In genomic region chr17:29263840-29264633, GRCm38 (mm10) we compare ENCODE assay signal across 8 mouse cellular contexts. TPM values are rescaled to one million over a fixed set of nuclear protein-coding genes. Genes with fewer than 3 reads are reported as not detected.
DNase-seq lines count a peak whose midpoint lies in the region; ATAC-seq and TF ChIP-seq lines count a peak whose summit lies in the region.

Ppil1 (minus strand) TSS chr17:29264186.

- H3K9me3 ChIP-seq in ES-E14 (ENCODE audit: control insufficient read depth, insufficient read depth, low read depth, low read length): no peaks in the 10 kb centered on the region
- H3K9me3 ChIP-seq in forebrain, embryonic 14.5 days (replicated peaks; ENCODE audit: control insufficient read depth, low read length): no peaks in the 10 kb centered on the region
- no peaks in the 10 kb centered on the region for H3K9me3 ChIP-seq in lung, embryonic 14.5 days (ENCODE audit: low read depth, low read length)

- TF ChIP-seq CTCF in lung, embryonic 14.5 days (IDR thresholded peaks at IDR 0.05; ENCODE audit: low read depth): no peak
- TF ChIP-seq CTCF in olfactory bulb, adult 2 months (IDR thresholded peaks at IDR 0.05; ENCODE audit: insufficient read depth, low read depth, low read length): no peak
- 0 out of 2 replicates have a peak, but pooled peaks have one; percentile 27 for TF ChIP-seq CTCF in thymus, adult 2 months (IDR thresholded peaks at IDR 0.05; ENCODE audit: borderline replicate concordance, control insufficient read depth, extremely low read depth, insufficient read depth, low read length, poor library complexity)

- DNase-seq in ES-E14 (ENCODE audit: low read depth, low spot score): peak; percentile 88
- peak; percentile 87 for DNase-seq in forebrain, embryonic 14.5 days (ENCODE audit: low spot score)
- DNase-seq in heart, postnatal 14 days: peak; percentile 80 to 88
- DNase-seq in layer of hippocampus, adult 18-20 months (ENCODE audit: low spot score in 2 of 2): peak; percentile 66 to 81
- peak; percentile 93 for DNase-seq in lung, embryonic 14.5 days
- peak; percentile 82 for DNase-seq in thymus, adult 2 months

- H3K36me3 ChIP-seq in ES-E14 (ENCODE audit: control insufficient read depth, insufficient read depth, low read length, poor library complexity, severe bottlenecking): peaks cover 18% of the 10 kb centered on the region
- peaks cover 18% of the 10 kb centered on the region for H3K36me3 ChIP-seq in forebrain, embryonic 14.5 days (ENCODE audit: control insufficient read depth, insufficient read depth, low read length)
- H3K36me3 ChIP-seq in lung, embryonic 14.5 days (ENCODE audit: insufficient read depth): peaks cover 28% of the 10 kb centered on the region
- peaks cover 5% of the 10 kb centered on the region; the same call in 1 of the 2 replicates for H3K36me3 ChIP-seq in thymus, adult 2 months (ENCODE audit: control insufficient read depth, insufficient read depth, low read length)

- peak within 1 kb of the TSS; percentile 92 for H3K9ac ChIP-seq in ES-E14 (ENCODE audit: insufficient read depth, low read depth, low read length, poor library complexity, severe bottlenecking)
- peak within 1 kb of the TSS; percentile 85 for H3K9ac ChIP-seq in forebrain, embryonic 14.5 days (ENCODE audit: low read length)
- H3K9ac ChIP-seq in lung, embryonic 14.5 days: peak within 1 kb of the TSS; percentile 66

- 6% methylated on average over 38 of the region's 38 CpGs for WGBS in forebrain, embryonic 14.5 days
- 7% methylated on average over 38 of the region's 38 CpGs for WGBS in lung, embryonic 14.5 days
- WGBS in olfactory bulb, adult 2 months: 7% methylated on average over 38 of the region's 38 CpGs
- 12% methylated on average over 38 of the region's 38 CpGs for WGBS in thymus, adult 2 months

- H3K4me1 ChIP-seq in ES-E14 (ENCODE audit: control insufficient read depth in 2 of 2, insufficient read depth in 2 of 2, low read length in 2 of 2, poor library complexity in 1 of 2): peaks cover 3 to 7% of the 10 kb centered on the region in 2 experiments
- peaks cover 17% of the 10 kb centered on the region for H3K4me1 ChIP-seq in forebrain, embryonic 14.5 days (ENCODE audit: control insufficient read depth, insufficient read depth, low read length)
- peaks cover 10% of the 10 kb centered on the region for H3K4me1 ChIP-seq in lung, embryonic 14.5 days (ENCODE audit: insufficient read depth)
- peaks cover 22% of the 10 kb centered on the region; the same call in 1 of the 2 replicates for H3K4me1 ChIP-seq in olfactory bulb, adult 2 months (ENCODE audit: control insufficient read depth, insufficient read depth, low read length)
- H3K4me1 ChIP-seq in thymus, adult 2 months (replicated peaks; ENCODE audit: control insufficient read depth, insufficient read depth, low read length): peaks cover 28% of the 10 kb centered on the region

- H3K27ac ChIP-seq in ES-E14 (ENCODE audit: insufficient read depth, low read depth, low read length, poor library complexity, severe bottlenecking): peak within 1 kb of the TSS; percentile 96
- H3K27ac ChIP-seq in forebrain, embryonic 14.5 days (ENCODE audit: low read depth, low read length): peak within 1 kb of the TSS; percentile 98
- peak within 1 kb of the TSS; percentile 99 for H3K27ac ChIP-seq in lung, embryonic 14.5 days (ENCODE audit: low read depth)
- peak within 1 kb of the TSS; percentile 87 for H3K27ac ChIP-seq in olfactory bulb, adult 2 months (ENCODE audit: insufficient read depth, low read depth, low read length)
- H3K27ac ChIP-seq in thymus, adult 2 months (ENCODE audit: control insufficient read depth, insufficient read depth, low read length): peak within 1 kb of the TSS; percentile 96

- in situ Hi-C loops in ES-E14 (cut with MboI; ENCODE audit: low sequenced_read_pairs in 2 of 2, unreplicated experiment in 2 of 2): no loop called here

- H3K4me2 ChIP-seq in forebrain, embryonic 14.5 days (ENCODE audit: low read length): peak within 1 kb of the TSS; percentile 75
- peak within 1 kb of the TSS; percentile 71 for H3K4me2 ChIP-seq in lung, embryonic 14.5 days

- TF ChIP-seq POLR2A in olfactory bulb, adult 2 months (IDR thresholded peaks at IDR 0.05; ENCODE audit: insufficient read depth, low read depth, low read length): peak; percentile 60
- TF ChIP-seq POLR2A in thymus, adult 2 months (IDR thresholded peaks at IDR 0.05; ENCODE audit: control insufficient read depth, extremely low read depth, insufficient read depth, low read length, poor library complexity): peak; percentile 74

- intact Hi-C loops in heart, postnatal 14 days (cut with DNase I): no loop called here

- no peaks in the 10 kb centered on the region for H3K27me3 ChIP-seq in forebrain, embryonic 14.5 days (replicated peaks; ENCODE audit: control insufficient read depth, insufficient read depth, low read length)
- H3K27me3 ChIP-seq in lung, embryonic 14.5 days (ENCODE audit: insufficient read depth, low read length): no peaks in the 10 kb centered on the region
- H3K27me3 ChIP-seq in thymus, adult 2 months (ENCODE audit: control insufficient read depth, insufficient read depth, low read length): no peaks in the 10 kb centered on the region

- peak; percentile 56 for ATAC-seq in cerebellum, adult (ENCODE audit: insufficient number of reproducible peaks, low FRiP score, low TSS enrichment)
- peak; percentile 70 for ATAC-seq in forebrain, embryonic 14.5 days
- peak; percentile 48 for ATAC-seq in lung, embryonic 14.5 days (ENCODE audit: insufficient read depth)

- peak within 1 kb of the TSS; percentile 91 to 99 for H3K4me3 ChIP-seq in ES-E14 (ENCODE audit: insufficient read depth in 1 of 2, low read depth in 1 of 2, low read length in 2 of 2, poor library complexity in 1 of 2, severe bottlenecking in 1 of 2)
- H3K4me3 ChIP-seq in forebrain, embryonic 14.5 days (ENCODE audit: low read depth, low read length): peak within 1 kb of the TSS; percentile 85
- H3K4me3 ChIP-seq in lung, embryonic 14.5 days (ENCODE audit: low read depth, low read length): peak within 1 kb of the TSS; percentile 78
- peak within 1 kb of the TSS; percentile 92 for H3K4me3 ChIP-seq in olfactory bulb, adult 2 months (ENCODE audit: insufficient read depth, low read depth, low read length)
- peak within 1 kb of the TSS; percentile 73 for H3K4me3 ChIP-seq in thymus, adult 2 months (ENCODE audit: control insufficient read depth, insufficient read depth, low read length)

TF ChIP-seq in ES-E14, 5 proteins besides CTCF, POLR2A, EP300 and RAD21:
- TF ChIP-seq HCFC1 (IDR thresholded peaks at IDR 0.05; ENCODE audit: borderline replicate concordance, insufficient read depth, low read length) (peak; percentile 48; the same call in 1 of the 2 replicates), CHD2 (IDR thresholded peaks at IDR 0.05; ENCODE audit: low read depth, low read length) (no peak), ZC3H11A (IDR thresholded peaks at IDR 0.05; ENCODE audit: borderline replicate concordance, low read depth, low read length) (no peak), ZNF384 (IDR thresholded peaks at IDR 0.05; ENCODE audit: low read depth, low read length) (no peak), MAFK (IDR thresholded peaks at IDR 0.05; ENCODE audit: insufficient read depth, low read depth, low read length) (no peak)

RNA-seq across cellular contexts. Expression of gene Ppil1, which starts in this region (rescaled TPM):
- 134 and 157 TPM in 2 replicates for total RNA-seq in ES-E14 (2012; rRNA removed)
- 123 and 131 TPM in 2 replicates for polyA plus RNA-seq in forebrain, embryonic 14.5 days (2014; fragmentation: Nextera tagmentation; extraction: Ambion mirVana)
- total RNA-seq in heart, postnatal 14 days (2021): 10 to 100 TPM; 28.8 to 33.5 TPM
- total RNA-seq in layer of hippocampus, adult 18-20 months (2021): 10 to 100 TPM; 16.2 to 18.4 TPM
- polyA plus RNA-seq in lung, embryonic 14.5 days (2014; fragmentation: Nextera tagmentation; extraction: Ambion mirVana): 158 and 162 TPM in 2 replicates
- not detected in 2 replicates for polyA plus RNA-seq in olfactory bulb, adult 2 months (2012; ENCODE audit: insufficient read depth, insufficient read length, low replicate concordance, missing spikeins)
- 57.1 and 65.9 TPM in 2 replicates for polyA plus RNA-seq in thymus, adult 2 months (2012; rRNA removed)

Comparison
In these comparisons a context has a peak if more than half of its experiments do, and no peak if none do; other contexts are left out.
1. Peak in every context shown above with its lines: DNase-seq, ATAC-seq, H3K4me3 ChIP-seq and H3K27ac ChIP-seq.